Mouse (Mus musculus): ENCODE measurements at regions not wholly inside any gene's neighbourhood (a gene's known extent, or its start where the extent isn't known, plus 50 kb on each side); places are given as distances from the start of the nearest gene placed in this dataset.

GRCm38 (mm10) chr5:119776106-119776887, 56.2 kb upstream of the Tbx5 start:
- Histone ChIP-seq H3K27ac (replicated peaks) (no peak overlapping the region), H3K36me3 (no peaks in the 10 kb centered on the region), H3K9ac (no peak overlapping the region), H3K4me1 (no peaks in the 10 kb centered on the region), H3K9me3 (no peaks in the 10 kb centered on the region), H3K4me3 (no peak overlapping the region), H3K4me2 (no peak overlapping the region), H3K27me3 (replicated peaks) (peaks cover 31% of the 10 kb centered on the region)
- ATAC-seq (ENCODE audit: extremely low read depth, insufficient number of reproducible peaks, low FRiP score, low TSS enrichment), result no peak
- WGBS, result 58% methylated on average over 9 of the region's 9 CpGs

- Histone ChIP-seq H3K9ac (no peak overlapping the region), H3K4me1 (no peaks in the 10 kb centered on the region), H3K27me3 (replicated peaks) (peaks cover 31% of the 10 kb centered on the region), H3K9me3 (no peaks in the 10 kb centered on the region), H3K36me3 (no peaks in the 10 kb centered on the region), H3K4me2 (no peak overlapping the region), H3K27ac (replicated peaks) (no peak overlapping the region), H3K4me3 (no peak overlapping the region)
- no peak for ATAC-seq (ENCODE audit: extremely low read depth, insufficient number of reproducible peaks, low FRiP score, low TSS enrichment)
- 13% methylated on average over 2 of the region's 2 CpGs for WGBS
These were observed 54.6 kb upstream of the Tbx5 start for GRCm38 (mm10) chr5:119777836-119778235.

- Histone ChIP-seq H3K4me3 (no peak overlapping the region), H3K4me1 (no peaks in the 10 kb centered on the region), H3K27me3 (replicated peaks) (peaks cover 23% of the 10 kb centered on the region), H3K36me3 (no peaks in the 10 kb centered on the region), H3K27ac (replicated peaks) (no peak overlapping the region), H3K9ac (no peak overlapping the region), H3K4me2 (no peak overlapping the region), H3K9me3 (peaks cover 8% of the 10 kb centered on the region; the same call in 1 of the 2 replicates)
- 51% methylated on average over 5 of the region's 5 CpGs for WGBS
- ATAC-seq (ENCODE audit: extremely low read depth, insufficient number of reproducible peaks, low FRiP score, low TSS enrichment), result no peak
These were observed 51.1 kb upstream of the Tbx5 start for GRCm38 (mm10) chr5:119781375-119781774.
